9 mouse cellular contexts compared by ENCODE assay signal in genomic region chr1:82476746-82477145, GRCm38 (mm10).
DNase-seq lines count a peak whose midpoint lies in the region; ATAC-seq and TF ChIP-seq lines count a peak whose summit lies in the region.
"Had no signal": no experiment of that assay in that cellular context is flagged by ENCODE, and none has a peak within 500 bp of the region (broad histone marks: within the 10 kb centered on the region; RNA-seq: fewer than 3 reads in every experiment).

No protein-coding gene starts in this region.

- no peak overlapping the region for H3K4me3 ChIP-seq in kidney, postnatal 0 days (replicated peaks; ENCODE audit: low read depth, low read length)
- no peak overlapping the region for H3K4me3 ChIP-seq in neural tube, embryonic 15.5 days (replicated peaks)
- H3K4me3 ChIP-seq: intestine, embryonic 15.5 days had no signal

- intact Hi-C loops in heart, postnatal 36 days (cut with DNase I): loop anchor here (2.0 to 5.0 kb wide), 3 partner anchors 39 to 1162 kb away; no protein-coding TSS in a partner anchor

- H3K4me1 ChIP-seq in kidney, postnatal 0 days (replicated peaks; ENCODE audit: insufficient read depth, low read length): peaks cover 7% of the 10 kb centered on the region; the same call in 1 of the 2 replicates
- H3K4me1 ChIP-seq in neural tube, embryonic 15.5 days: peaks cover 20% of the 10 kb centered on the region
- H3K4me1 ChIP-seq: intestine, embryonic 15.5 days had no signal

- DNase-seq in heart, adult 18-20 months: peak; percentile 29 to 35
- DNase-seq in heart, postnatal 36 days: no peak
- peak; percentile 29 for DNase-seq in heart, adult 8-10 months (ENCODE audit: low spot score)
- DNase-seq in kidney, postnatal 0 days (ENCODE audit: low spot score): peak; percentile 87
- no peak for DNase-seq in cerebellum, adult 11-12 months
- DNase-seq in right cerebral cortex, postnatal 10 days (ENCODE audit: low spot score in 2 of 2): no peak
- DNase-seq in thymus, postnatal 10 days (ENCODE audit: low spot score in 2 of 2): no peak

- H3K27ac ChIP-seq in kidney, postnatal 0 days: peak overlapping the region; percentile 44; the same call in 1 of the 2 replicates
- H3K27ac ChIP-seq in neural tube, embryonic 15.5 days (replicated peaks): 0 out of 2 replicates have a peak overlapping the region, but pooled peaks have one; percentile 33
- H3K27ac ChIP-seq: intestine, embryonic 15.5 days had no signal

- no peaks in the 10 kb centered on the region for H3K27me3 ChIP-seq in kidney, postnatal 0 days (ENCODE audit: insufficient read depth, low read length)
- no peaks in the 10 kb centered on the region for H3K27me3 ChIP-seq in neural tube, embryonic 15.5 days (replicated peaks)
- H3K27me3 ChIP-seq: intestine, embryonic 15.5 days had no signal

- no peaks in the 10 kb centered on the region for H3K9me3 ChIP-seq in kidney, postnatal 0 days (replicated peaks; ENCODE audit: low read length)
- H3K9me3 ChIP-seq in neural tube, embryonic 15.5 days (replicated peaks): no peaks in the 10 kb centered on the region
- H3K9me3 ChIP-seq: intestine, embryonic 15.5 days had no signal

- ATAC-seq in kidney, postnatal 0 days (replicated peaks; ENCODE audit: low FRiP score, low read depth): no peak; the same call in 1 of the 2 replicates
- ATAC-seq in neural tube, embryonic 15.5 days (ENCODE audit: low FRiP score): peak; percentile 58; the same call in 1 of the 2 replicates
- ATAC-seq: intestine, embryonic 15.5 days had no signal

- peak overlapping the region; percentile 21; the same call in 1 of the 2 replicates for H3K4me2 ChIP-seq in kidney, postnatal 0 days (ENCODE audit: low read length)
- H3K4me2 ChIP-seq in neural tube, embryonic 15.5 days: peak overlapping the region; percentile 27
- H3K4me2 ChIP-seq: intestine, embryonic 15.5 days had no signal

- no peak overlapping the region for H3K9ac ChIP-seq in kidney, postnatal 0 days (ENCODE audit: low read depth, low read length)
- no peak overlapping the region for H3K9ac ChIP-seq in neural tube, embryonic 15.5 days (replicated peaks)
- H3K9ac ChIP-seq: intestine, embryonic 15.5 days had no signal

- no peaks in the 10 kb centered on the region for H3K36me3 ChIP-seq in kidney, postnatal 0 days (ENCODE audit: insufficient read depth, low read length)
- H3K36me3 ChIP-seq in neural tube, embryonic 15.5 days: no peaks in the 10 kb centered on the region
- H3K36me3 ChIP-seq: intestine, embryonic 15.5 days had no signal

- WGBS in kidney, postnatal 0 days: 2% methylated on average over 9 of the region's 9 CpGs
- WGBS in neural tube, embryonic 15.5 days: 6% methylated on average over 9 of the region's 9 CpGs

- no peak for TF ChIP-seq CTCF in kidney, postnatal 0 days (IDR thresholded peaks at IDR 0.05; ENCODE audit: low read depth)

Comparison
In these comparisons a context has a peak if more than half of its experiments do, and no peak if none do; other contexts are left out.
1. DNase-seq: peak in heart, adult 18-20 months (2 of 2), heart, adult 8-10 months (single experiment) and kidney, postnatal 0 days (single experiment); none in heart, postnatal 36 days (0 of 2), cerebellum, adult 11-12 months (single experiment), right cerebral cortex, postnatal 10 days (0 of 2) and thymus, postnatal 10 days (0 of 2).